Mouse (Mus musculus): ENCODE results near the gene Ttll7.

Gene Ttll7

GRCm38 (mm10) chr3:146913107-146913506 lies 60.9 kb downstream of the Ttll7 start:
- CTCF ChIA-PET: interaction anchor here (0.6 kb wide), 1 partner anchor 207 kb away, joined by 11 read pairs; no protein-coding TSS in a partner anchor

- CTCF ChIA-PET: interaction anchor here (1.1 to 1.3 kb wide), 2 partner anchors 353 to 586 kb away, joined by 3 read pairs; no protein-coding TSS in a partner anchor
These were observed 62.6 kb downstream of the Ttll7 start for GRCm38 (mm10) chr3:146914798-146915197.

DNA sequence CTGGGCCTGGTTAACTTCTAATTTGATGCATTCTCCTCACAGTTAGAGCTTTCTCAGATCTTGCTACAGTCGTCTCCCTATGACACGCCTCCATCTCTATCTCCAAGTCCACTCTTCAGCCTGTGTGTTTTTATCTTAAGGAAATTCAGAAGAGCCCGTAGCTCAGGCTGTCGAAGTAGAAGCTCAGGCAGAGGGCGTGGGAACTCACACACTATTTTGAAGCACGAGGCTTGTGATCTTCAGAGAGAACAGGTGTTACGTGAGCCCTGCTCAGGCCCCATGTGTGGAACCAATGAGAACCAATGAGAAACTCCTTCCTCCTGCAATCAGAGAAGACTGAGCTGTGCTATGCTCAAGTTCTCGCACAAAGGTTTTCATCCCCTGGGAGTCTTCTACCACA lies 65.7 kb downstream of the Ttll7 start:
- CTCF ChIA-PET: interaction anchor here (0.6 kb wide), 1 partner anchor 134 kb away, joined by 3 read pairs; no protein-coding TSS in a partner anchor

DNA sequence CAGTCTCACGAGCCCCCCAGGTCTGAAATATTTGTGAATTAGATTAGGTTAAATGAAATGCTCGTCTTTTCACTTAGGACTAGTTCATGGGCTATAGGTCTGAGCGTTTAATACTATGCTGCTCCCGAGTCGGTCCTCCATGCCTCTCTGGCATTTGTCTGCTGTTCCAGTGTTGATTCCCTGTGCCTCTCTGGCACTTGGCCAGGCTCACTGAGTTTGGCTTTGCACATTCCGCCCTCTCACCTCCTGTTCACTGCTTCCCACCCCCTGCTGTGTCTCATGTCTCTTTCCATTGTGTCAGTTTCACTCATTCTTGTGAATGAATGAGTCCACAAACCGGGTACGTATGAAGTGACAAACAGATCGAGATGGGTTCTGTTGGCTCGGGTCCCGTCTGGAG lies 66.2 kb downstream of the Ttll7 start:
- CTCF ChIA-PET: no interaction called here

- CTCF ChIA-PET: no interaction called here
These were observed 75.3 kb downstream of the Ttll7 start for GRCm38 (mm10) chr3:146927311-146928015.

DNA sequence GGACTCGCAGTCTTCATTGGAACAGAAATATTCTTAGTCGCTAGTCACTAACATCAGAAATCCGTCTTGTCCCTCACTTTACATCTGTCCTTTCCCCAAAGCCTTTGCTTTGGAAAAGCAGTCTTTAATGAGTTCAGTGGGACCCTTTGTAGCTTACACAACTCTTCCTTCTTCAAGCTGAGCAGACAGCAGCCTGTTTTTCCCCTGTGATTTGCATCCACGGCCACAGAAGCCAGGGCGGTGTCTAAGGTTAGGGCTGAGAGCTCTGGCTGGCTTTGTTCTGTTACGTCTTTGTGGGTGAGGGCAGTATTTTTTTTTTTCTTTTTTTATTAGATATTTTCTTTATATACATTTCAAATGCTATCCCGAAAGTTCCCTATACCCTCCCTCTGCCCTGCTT lies 76.0 kb downstream of the Ttll7 start:
- CTCF ChIA-PET: no interaction called here

DNA sequence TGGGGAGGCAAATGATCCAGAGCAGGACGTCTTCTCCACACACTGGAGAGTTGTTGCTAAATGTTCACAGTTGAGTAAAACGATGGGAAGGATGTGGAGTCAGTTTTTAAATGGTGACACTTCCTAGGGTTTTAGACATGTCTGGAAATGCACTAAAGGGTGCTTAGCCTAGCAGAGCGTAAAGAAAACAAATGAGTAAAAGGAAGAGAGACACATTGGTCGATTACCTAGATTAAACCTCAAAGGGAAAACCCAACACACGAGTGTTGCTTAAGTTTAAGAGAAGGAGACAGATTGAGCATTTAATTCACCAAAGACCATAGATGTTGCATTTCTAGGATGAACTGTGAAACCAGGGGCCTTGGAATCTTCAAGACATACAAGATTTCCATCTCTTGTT lies 76.8 kb downstream of the Ttll7 start:
- CTCF ChIA-PET: no interaction called here

GRCm38 (mm10) chr3:146931190-146931589 lies 79.0 kb downstream of the Ttll7 start:
- CTCF ChIA-PET: no interaction called here

GRCm38 (mm10) chr3:146932506-146932905 lies 80.3 kb downstream of the Ttll7 start:
- CTCF ChIA-PET: no interaction called here

DNA sequence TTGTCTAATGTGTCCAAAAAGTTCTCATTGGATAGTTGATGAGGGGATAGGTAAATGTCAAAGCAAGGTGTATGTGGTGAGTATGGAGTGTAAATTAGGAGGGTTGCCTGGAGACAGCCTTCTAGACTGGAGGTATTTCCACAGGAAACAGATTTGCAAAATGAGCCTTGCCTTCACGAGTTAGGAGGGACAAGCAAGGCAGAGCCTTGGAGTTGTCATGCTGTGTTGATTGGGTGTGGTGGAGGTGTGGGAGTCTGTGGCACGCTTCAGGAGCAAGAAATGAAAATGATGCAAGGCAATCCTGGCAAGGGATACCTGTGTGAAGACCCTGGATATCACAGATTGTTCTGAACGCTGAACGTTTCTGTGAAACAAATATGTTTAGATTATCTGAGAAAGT lies 84.7 kb downstream of the Ttll7 start:
- CTCF ChIA-PET: no interaction called here

DNA sequence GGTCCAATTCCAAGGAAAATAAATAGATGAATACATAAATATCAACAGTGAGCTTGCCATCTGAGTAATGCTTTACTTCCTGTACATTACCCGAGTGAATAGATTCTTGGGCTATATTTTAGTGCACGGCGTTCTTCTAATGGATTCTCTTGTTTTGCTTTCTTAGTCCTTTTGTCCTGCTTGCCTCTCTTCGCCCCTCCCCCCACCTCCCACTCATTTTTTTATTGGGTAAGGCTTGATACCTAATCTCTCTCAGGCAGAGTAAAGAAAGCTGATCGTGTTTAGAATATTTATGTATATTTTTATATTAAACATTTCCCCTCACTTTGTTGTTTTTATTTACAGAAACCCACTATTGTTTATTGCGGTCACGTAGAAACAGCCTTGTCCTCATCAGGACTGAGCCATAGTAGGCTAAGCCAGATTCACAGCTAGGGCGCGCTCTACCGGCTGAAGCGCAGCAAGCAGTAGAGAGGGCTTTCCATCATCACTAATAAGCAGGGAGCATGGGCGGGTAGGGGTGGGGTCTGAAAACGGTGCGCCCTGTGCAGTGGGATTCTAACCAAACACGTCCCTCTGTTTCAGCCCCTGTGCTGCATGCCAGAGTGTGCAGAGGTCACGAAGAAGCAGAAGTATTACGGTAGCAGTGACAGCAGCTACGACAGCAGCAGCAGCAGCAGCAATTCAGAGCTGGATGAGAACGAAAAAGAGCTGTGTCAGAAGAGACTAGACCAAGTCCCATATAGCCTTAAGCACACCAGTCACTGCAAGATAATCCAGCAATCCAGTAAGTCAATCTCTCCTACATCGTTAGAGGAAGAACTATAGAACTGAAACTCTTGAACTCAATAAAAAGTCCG lies 87.5 kb downstream of the Ttll7 start:
- CTCF ChIA-PET: interaction anchor here (0.6 kb wide), 1 partner anchor 926 kb away, joined by 3 read pairs; no protein-coding TSS in a partner anchor

DNA sequence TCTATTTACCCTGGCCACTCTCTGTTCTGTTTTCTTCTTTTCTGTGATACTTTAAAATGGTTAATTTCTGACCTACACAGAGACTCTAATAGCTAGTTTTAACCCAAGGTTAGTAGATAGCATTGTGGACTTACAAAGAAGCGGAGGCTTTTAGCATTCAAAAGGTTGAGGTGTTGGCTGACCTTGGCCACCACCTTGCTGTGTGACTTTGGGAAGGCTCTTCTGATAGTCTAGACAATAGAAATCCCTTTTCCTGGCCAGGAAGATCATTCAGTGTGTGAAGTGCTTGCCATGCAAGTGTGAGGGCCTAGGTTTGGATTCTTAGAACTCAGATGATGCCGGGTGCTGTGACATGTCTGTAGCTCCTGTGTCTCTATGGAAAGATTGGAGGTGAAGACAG lies 90.9 kb downstream of the Ttll7 start:
- CTCF ChIA-PET: no interaction called here

- CTCF ChIA-PET: interaction anchor here (0.6 kb wide), 2 partner anchors 19 to 286 kb away, joined by 4 to 5 read pairs; no protein-coding TSS in a partner anchor
These were observed 93.2 kb downstream of the Ttll7 start for GRCm38 (mm10) chr3:146945342-146945741.

- CTCF ChIA-PET: interaction anchor here (0.6 kb wide), 2 partner anchors 19 to 286 kb away, joined by 4 to 5 read pairs; no protein-coding TSS in a partner anchor
These were observed 93.7 kb downstream of the Ttll7 start for GRCm38 (mm10) chr3:146945887-146946286.

GRCm38 (mm10) chr3:146946641-146947040 lies 94.5 kb downstream of the Ttll7 start:
- CTCF ChIA-PET: interaction anchor here (0.7 kb wide), 1 partner anchor 602 kb away, joined by 4 read pairs; no protein-coding TSS in a partner anchor

- CTCF ChIA-PET: no interaction called here
These were observed 104.6 kb downstream of the Ttll7 start for GRCm38 (mm10) chr3:146956792-146957191.

- CTCF ChIA-PET: no interaction called here
These were observed 110.7 kb downstream of the Ttll7 start for GRCm38 (mm10) chr3:146962838-146963237.

DNA sequence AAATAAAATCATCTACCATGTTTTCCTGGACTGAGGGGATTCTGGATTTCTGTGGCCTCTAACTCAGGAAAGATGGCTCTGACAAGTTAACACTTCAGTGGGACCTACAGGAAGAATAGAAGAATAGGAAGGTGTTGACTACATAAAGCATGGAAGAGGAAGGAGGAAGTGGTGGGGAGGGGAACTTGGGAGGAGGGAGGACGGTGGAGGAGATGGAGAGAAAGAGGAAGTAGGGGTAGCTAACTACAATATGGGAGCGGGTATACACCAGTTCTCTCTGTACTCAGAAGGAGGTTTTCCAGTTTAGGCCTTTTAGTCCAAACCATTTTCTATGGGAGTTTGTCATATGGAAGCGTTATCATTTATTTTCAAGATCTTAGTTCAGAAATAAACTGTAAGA lies 112.2 kb downstream of the Ttll7 start:
- CTCF ChIA-PET: interaction anchor here (0.7 kb wide), 1 partner anchor 19 kb away, joined by 4 read pairs; no protein-coding TSS in a partner anchor

- CTCF ChIA-PET: no interaction called here
These were observed 115.1 kb downstream of the Ttll7 start for GRCm38 (mm10) chr3:146967242-146967641.

DNA sequence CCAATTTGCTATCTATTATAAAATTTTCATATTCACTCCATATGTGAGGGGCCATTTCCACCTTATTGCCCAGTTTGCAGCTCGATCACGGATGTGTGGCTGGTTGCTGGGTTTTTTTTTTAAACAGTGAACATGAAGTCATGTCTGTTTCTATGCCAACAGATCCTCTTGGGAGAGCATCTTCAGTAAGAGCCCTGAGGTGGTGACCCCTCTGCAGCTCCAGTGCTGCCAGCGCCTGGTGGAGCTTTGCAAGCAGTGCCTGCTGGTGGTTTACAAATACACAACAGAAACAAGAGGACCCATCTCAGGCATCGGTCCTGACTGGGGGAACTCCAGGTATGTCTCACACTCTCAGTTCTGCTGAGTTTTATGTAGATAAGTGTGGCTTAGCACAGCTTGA lies 115.7 kb downstream of the Ttll7 start:
- CTCF ChIA-PET: no interaction called here

DNA sequence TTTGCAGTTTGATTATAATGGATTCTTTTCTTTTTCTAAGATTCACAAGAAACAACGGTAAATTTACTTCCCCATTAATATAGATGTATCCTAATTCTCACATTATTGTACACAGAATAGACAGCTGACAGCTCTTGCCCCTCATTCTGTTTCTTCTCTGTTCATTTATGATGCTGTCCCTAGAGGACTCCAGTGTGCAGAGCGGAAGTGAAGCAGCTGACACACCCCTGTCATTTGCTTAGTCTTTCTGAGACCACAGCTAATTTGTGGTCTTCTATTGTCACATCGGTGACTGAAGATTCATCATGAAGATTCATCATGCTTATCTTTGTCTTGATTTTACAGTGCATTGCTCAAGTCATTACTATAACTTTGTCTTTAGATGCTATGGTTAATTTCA lies 126.1 kb downstream of the Ttll7 start:
- CTCF ChIA-PET: no interaction called here

GRCm38 (mm10) chr3:146993834-146994669 lies 141.9 kb downstream of the Ttll7 start:
- CTCF ChIA-PET: no interaction called here
